Mouse (Mus musculus): ENCODE data around the gene Pou2f3. TPM values are rescaled to one million over a fixed set of nuclear protein-coding genes. Genes with fewer than 3 reads are reported as not detected.

Pou2f3 gene
- polyA plus RNA-seq, 1 experiment from 2014 or later, result 0.10 TPM

GRCm38 (mm10) chr9:43076163-43076562 lies 134.0 kb downstream of the Pou2f3 start:
- Histone ChIP-seq H3K9me3 (no peaks in the 10 kb centered on the region), H3K27ac (no peak overlapping the region), H3K4me1 (peaks cover 17% of the 10 kb centered on the region), H3K27me3 (ENCODE audit: insufficient read depth, poor library complexity, severe bottlenecking) (no peaks in the 10 kb centered on the region), H3K4me3 (no peak overlapping the region), H3K36me3 (no peaks in the 10 kb centered on the region)
- WGBS, result 76% methylated on average over 7 of the region's 7 CpGs
- DNase-seq (ENCODE audit: low spot score), result no peak

- Histone ChIP-seq H3K27me3 (ENCODE audit: insufficient read depth, poor library complexity, severe bottlenecking) (no peaks in the 10 kb centered on the region), H3K4me3 (no peak overlapping the region), H3K4me1 (peaks cover 11% of the 10 kb centered on the region; the same call in 1 of the 2 replicates), H3K27ac (no peak overlapping the region), H3K36me3 (no peaks in the 10 kb centered on the region), H3K9me3 (no peaks in the 10 kb centered on the region)
- 92% methylated on average over 1 of the region's 1 CpGs for WGBS
- no peak for DNase-seq (ENCODE audit: low spot score)
These were observed 135.6 kb downstream of the Pou2f3 start for GRCm38 (mm10) chr9:43074611-43075010.

Other genes starting within 250 kb of the Pou2f3 start
- 10.2 and 11.3 TPM in 2 replicates for gene Arhgef12, start 103.1 kb downstream of the Pou2f3 start, polyA plus RNA-seq (2016; fragmentation: Nextera tagmentation; extraction: Ambion mirVana)
- 11.2 and 15.7 TPM in 2 replicates for gene Tmem136, start 93.8 kb downstream of the Pou2f3 start, polyA plus RNA-seq (2016; fragmentation: Nextera tagmentation; extraction: Ambion mirVana)
- 31.1 and 39.8 TPM in 2 replicates for gene Oaf, start 29.5 kb upstream of the Pou2f3 start, polyA plus RNA-seq (2016; fragmentation: Nextera tagmentation; extraction: Ambion mirVana)
- 0.30 and 0.88 TPM in 2 replicates for gene Trim29, start 100.5 kb upstream of the Pou2f3 start, polyA plus RNA-seq (2016; fragmentation: Nextera tagmentation; extraction: Ambion mirVana)

All from heart, embryonic 10.5 days (tissue).